Mouse (Mus musculus) hindbrain, embryonic 16.5 days (tissue): ENCODE measurements around the gene Pak2. TPM values are rescaled to one million over a fixed set of nuclear protein-coding genes. Genes with fewer than 3 reads are reported as not detected.
"Not testable (repeated sequence)": the region's sequence is repeated elsewhere in the genome, so short reads cannot be mapped to it uniquely, and the experiment has no call there.

Experiments used
- ATAC-seq: fragments of 200-750 bp; cut with Nextera tagmentation; 2 replicates; pipeline ENCODE4 v1.8.0; 2017; ENCODE audit warnings: moderate TSS enrichment, moderate library complexity
- H3K27ac ChIP-seq: fragments of 300-500 bp; sonication (generic); 2 replicates; pipeline ENCODE4 v1.5.1; 2014; ENCODE audit warnings: low read depth, mild to moderate bottlenecking, control low read depth, low read length, moderate library complexity
- H3K27me3 ChIP-seq: fragments of 300-500 bp; sonication (generic); replicated peaks from 2 replicates; pipeline ENCODE4 v1.6.1; 2014; ENCODE audit warnings: low read length; ENCODE audit not compliant: control insufficient read depth, insufficient read depth
- H3K36me3 ChIP-seq: fragments of 300-500 bp; sonication (generic); 2 replicates; pipeline ENCODE4 v1.6.1; 2014; ENCODE audit warnings: mild to moderate bottlenecking, low read length, moderate library complexity, mixed read lengths; ENCODE audit not compliant: control insufficient read depth, insufficient read depth
- H3K4me1 ChIP-seq: fragments of 300-500 bp; sonication (generic); 2 replicates; pipeline ENCODE4 v1.6.1; 2014; ENCODE audit warnings: low read depth, low read length; ENCODE audit not compliant: control insufficient read depth, insufficient read depth
- H3K4me2 ChIP-seq: fragments of 300-500 bp; sonication (generic); 2 replicates; pipeline ENCODE4 v1.6.1; 2014; ENCODE audit warnings: mild to moderate bottlenecking, low read length, control low read depth, moderate library complexity
- H3K4me3 ChIP-seq: fragments of 300-500 bp; sonication (generic); 2 replicates; pipeline ENCODE4 v1.5.1; 2014; ENCODE audit warnings: mild to moderate bottlenecking, low read length, control low read depth, moderate library complexity
- H3K9ac ChIP-seq: fragments of 300-500 bp; sonication (generic); 2 replicates; pipeline ENCODE4 v1.6.1; 2014; ENCODE audit warnings: low read depth, mild to moderate bottlenecking, control low read depth, low read length, moderate library complexity
- H3K9me3 ChIP-seq: fragments of 300-500 bp; sonication (generic); 2 replicates; pipeline ENCODE4 v1.6.1; 2014; ENCODE audit warnings: mild to moderate bottlenecking, low read length, moderate library complexity; ENCODE audit not compliant: control insufficient read depth
- WGBS: fragments of 180-500 bp; shearing (Covaris S2); extraction: QIAGEN DNeasy Blood & Tissue Kit; methylation state at CpG from one replicate; pipeline ENCODE4 v1.1.7; 2014; 5-methylcytosine and 5-hydroxymethylcytosine counted together
- polyA plus RNA-seq: library from polyadenylated mRNA; unstranded; fragments of >200 nt; fragmentation: Nextera tagmentation; extraction: Ambion mirVana; gene quantifications from 2 replicates; pipeline ENCODE4 v1.2.1, GENCODE M21; 2015

The Pak2 gene
- polyA plus RNA-seq, 1 experiment from 2014 or later = 24.9 TPM

DNA sequence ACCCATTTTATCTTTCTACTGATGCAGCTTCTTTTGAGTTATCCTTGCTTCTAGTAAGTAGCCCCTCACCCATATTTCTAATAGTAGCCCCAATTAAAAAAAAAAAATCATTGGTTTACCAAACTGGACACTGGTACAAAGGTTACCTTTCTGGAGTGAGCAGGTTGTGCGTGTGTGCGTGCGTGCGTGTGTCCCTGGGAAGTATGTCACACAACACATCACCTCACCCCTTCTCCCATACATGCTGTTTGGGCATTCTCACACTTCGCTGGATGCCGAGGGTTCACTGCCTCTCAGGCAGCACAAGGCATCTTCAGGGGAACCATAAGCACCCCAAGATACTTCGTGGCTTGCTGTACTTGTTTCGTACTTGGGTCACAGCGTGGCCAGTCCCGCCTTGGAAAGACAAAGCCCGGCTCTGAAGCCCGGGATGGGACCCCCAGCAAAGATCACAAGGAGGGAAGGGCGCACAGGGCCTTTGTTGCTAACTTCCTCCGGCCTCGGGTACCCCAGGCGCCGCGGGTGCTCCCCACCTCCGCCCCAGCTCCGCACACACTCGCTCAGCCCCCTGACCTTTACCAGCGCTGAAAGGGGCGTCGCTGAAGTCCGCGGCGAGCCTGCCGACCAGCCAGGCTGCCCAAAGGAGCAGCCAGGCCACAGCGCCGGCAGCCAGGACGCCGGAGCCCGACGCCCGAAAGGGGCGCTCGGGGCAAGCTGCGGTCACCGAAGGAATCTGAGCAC, 19.9 kb upstream of the Pak2 start:
- Histone ChIP-seq H3K36me3 (peaks cover 8% of the 10 kb centered on the region), H3K4me2 (peak overlapping the region; percentile 86), H3K27me3 (no peaks in the 10 kb centered on the region), H3K4me3 (peak overlapping the region; percentile 91), H3K9me3 (no peaks in the 10 kb centered on the region), H3K9ac (peak overlapping the region; percentile 88), H3K27ac (peak overlapping the region; percentile 83), H3K4me1 (peaks cover 11% of the 10 kb centered on the region)
- peak; percentile 76 for ATAC-seq
- WGBS = under 1% methylated on average over 36 of the region's 39 CpGs

DNA sequence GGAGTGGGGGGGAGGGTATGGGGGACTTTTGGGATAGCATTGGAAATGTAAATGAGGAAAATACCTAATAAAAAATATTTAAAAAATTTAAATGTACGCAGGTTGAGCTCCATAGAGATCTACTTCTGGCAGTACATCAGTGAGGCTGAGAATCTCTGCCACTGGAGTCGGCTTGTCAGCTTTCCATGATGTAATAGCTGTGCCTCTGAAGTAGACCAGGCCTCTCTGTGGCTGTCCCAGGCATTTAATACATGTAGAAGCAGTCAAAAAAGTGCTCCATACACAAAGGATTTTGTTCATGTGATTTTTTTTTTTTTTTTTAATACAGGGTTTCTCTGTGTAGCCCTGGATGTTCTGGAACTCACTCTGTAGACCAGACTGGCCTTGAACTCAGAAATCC, 18.6 kb upstream of the Pak2 start:
- H3K4me1 ChIP-seq = peaks cover 11% of the 10 kb centered on the region
- H3K9ac ChIP-seq, H3K36me3 ChIP-seq, H3K27ac ChIP-seq, ATAC-seq, H3K9me3 ChIP-seq, H3K4me3 ChIP-seq, H3K4me2 ChIP-seq, H3K27me3 ChIP-seq: not testable (repeated sequence)
- WGBS = 93% methylated on average over 2 of the region's 2 CpGs

DNA sequence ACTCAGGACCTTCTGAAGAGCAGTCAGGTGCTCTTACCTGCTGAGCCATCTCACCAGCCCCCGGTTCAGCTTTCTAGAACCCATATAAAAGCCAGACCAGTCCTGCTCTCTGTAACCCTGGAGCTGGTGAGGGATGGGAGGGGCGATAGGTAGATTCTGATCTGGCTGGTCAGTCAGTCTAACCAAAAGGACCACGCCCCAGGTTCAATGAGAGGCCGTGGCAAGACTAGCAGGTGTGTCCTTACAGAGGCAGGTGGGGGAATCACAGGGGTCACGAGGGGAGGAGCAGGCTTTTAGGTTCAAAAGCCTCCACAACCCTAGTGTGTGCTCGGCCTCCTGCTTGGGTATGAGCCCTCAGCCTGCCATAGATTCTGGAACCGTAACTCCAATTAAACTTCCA, 12.3 kb upstream of the Pak2 start:
- Histone ChIP-seq H3K9me3 (no peaks in the 10 kb centered on the region), H3K36me3 (peaks cover 25% of the 10 kb centered on the region), H3K4me1 (no peaks in the 10 kb centered on the region), H3K4me2 (no peak overlapping the region), H3K4me3 (no peak overlapping the region), H3K27ac (no peak overlapping the region), H3K27me3 (no peaks in the 10 kb centered on the region), H3K9ac (no peak overlapping the region)
- 99% methylated on average over 7 of the region's 7 CpGs for WGBS
- no peak for ATAC-seq

DNA sequence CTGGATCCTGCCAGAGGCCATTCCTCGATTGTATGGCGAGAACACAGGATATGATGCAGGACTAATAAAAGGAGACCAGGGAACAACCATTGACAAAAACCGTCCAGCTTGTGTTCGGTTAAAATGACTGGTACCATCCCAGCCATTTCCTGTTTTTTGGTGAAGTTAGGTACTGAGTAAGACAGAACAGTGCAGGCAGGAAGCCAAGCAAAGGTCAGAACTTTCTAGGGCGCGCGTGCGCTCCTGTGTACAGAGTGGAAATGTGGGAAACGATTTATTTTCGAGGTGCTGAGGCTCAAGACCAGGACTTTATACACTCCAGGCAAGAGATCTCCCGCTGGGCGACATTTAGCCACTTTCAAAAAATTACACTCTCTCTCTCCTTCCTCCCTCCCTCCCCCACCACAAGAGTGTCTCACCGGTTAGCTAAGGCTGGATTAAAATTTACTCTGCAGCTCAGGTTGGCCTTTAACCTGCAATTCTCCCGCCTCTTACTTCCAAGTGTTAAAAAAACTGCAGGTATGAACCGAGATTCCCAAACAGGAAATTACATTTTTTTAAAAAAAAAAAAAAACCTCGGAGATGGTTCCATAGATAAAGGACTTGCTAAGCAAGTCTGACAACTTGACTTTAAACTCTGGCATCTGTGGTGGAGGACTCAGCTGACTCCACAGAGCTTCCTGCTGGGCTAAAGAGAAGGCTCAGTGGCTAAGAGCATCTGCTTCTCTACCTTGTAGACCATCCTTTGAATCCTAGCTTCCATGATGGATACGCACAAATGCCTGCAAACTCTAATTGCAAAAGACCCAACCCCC, 8.7 kb upstream of the Pak2 start:
- Histone ChIP-seq H3K27ac (no peak overlapping the region), H3K4me2 (no peak overlapping the region), H3K36me3 (peaks cover 38% of the 10 kb centered on the region), H3K9me3 (no peaks in the 10 kb centered on the region), H3K9ac (no peak overlapping the region), H3K4me1 (no peaks in the 10 kb centered on the region), H3K27me3 (no peaks in the 10 kb centered on the region), H3K4me3 (no peak overlapping the region)
- no peak for ATAC-seq
- WGBS = 87% methylated on average over 17 of the region's 17 CpGs

DNA sequence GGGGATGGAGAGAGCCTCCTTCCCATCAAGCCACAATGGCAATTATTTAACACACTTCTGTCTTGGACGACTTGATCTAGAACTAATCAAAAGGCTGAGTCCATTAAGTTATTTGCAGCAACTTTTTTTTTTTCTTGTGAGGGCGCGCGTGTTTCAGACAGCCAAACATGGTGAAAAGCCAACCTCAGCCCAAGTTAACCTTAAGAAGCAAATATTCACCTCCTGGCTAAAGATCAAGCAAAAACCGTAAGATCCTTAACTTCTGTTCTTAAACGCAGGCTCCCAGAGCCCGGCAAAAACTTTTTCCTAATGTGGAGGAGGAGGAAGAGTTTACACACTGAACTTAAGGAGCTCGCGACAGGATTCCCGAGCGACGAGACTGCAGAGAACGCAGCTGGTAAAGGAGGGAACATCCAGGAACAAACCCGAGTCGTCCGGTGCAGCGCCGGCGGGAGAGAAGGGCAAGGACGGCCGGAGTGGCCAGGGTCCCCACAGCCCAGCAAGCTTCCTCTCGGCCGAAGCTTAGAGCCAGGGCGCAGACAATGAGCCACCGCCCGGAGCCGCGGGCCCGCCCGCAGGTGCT, 643 bp downstream of the Pak2 start:
- Histone ChIP-seq H3K4me3 (peak overlapping the region; percentile 90), H3K36me3 (peaks cover 2% of the 10 kb centered on the region), H3K27me3 (no peaks in the 10 kb centered on the region), H3K27ac (peak overlapping the region; percentile 93), H3K4me1 (peaks cover 15% of the 10 kb centered on the region), H3K9ac (peak overlapping the region; percentile 98), H3K9me3 (no peaks in the 10 kb centered on the region), H3K4me2 (peak overlapping the region; percentile 68)
- ATAC-seq = no peak
- WGBS = 0% methylated on average over 30 of the region's 30 CpGs

DNA sequence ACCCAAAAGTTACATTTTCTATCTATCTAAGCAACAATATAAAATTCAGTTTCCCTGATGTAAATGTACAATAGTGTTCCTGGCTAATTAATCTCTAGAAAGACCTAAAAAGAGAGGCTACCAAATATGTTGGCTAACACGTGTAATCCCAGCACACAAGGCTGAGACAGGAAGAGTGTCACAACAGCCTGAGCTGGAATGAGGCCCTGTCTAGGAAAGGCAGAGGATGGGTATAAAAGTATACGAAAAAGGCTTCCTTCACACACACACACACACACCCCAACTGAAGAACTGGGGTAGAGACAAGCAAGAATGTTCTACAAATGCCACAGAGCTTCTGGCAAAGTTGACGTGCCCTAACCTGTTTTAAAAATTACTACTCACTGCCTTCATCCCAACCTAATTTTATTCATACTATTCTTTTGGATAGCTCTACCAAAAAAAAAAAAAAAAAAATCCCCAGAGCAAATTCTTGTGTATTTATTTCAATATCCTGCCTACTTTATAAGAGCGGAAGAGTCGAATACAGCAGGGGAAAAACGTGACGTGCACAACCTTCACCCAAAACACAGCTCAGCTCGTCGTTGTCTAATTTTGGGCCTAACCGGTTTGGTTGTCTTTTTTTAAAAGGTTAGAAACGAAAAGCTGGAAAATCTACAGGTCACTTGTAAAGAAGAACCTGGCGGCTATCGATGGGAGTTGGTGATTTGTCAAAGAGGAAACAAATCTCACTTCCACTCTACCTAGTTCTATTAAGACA, 1.3 kb downstream of the Pak2 start:
- no peaks in the 10 kb centered on the region; the same call in 1 of the 2 replicates for H3K36me3 ChIP-seq
- no peaks in the 10 kb centered on the region for H3K9me3 ChIP-seq
- no peak for ATAC-seq
- peak overlapping the region; percentile 68 for H3K4me2 ChIP-seq
- peak overlapping the region; percentile 90 for H3K4me3 ChIP-seq
- no peaks in the 10 kb centered on the region for H3K27me3 ChIP-seq
- H3K9ac ChIP-seq = peak overlapping the region; percentile 98
- H3K27ac ChIP-seq = no peak overlapping the region
- H3K4me1 ChIP-seq = peaks cover 15% of the 10 kb centered on the region
- 8% methylated on average over 13 of the region's 13 CpGs for WGBS

DNA sequence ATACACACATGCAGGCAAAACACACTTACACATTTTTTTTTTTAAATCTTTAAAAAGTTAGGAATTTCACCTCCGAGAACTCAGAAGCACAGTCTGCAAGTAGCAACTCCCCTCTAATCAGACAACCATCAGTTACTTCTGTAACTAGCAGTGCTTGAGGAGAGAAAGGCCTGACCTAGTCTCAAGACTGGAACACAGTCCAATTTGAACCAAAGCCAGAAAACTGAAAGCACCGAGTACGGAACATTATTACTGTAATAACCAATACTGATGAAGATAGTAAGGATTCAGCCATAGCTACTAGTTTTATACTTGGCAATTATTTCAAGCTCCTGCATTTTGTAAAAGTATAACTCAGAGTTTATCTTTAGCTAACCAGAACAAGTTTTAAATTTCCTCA, 2.7 kb downstream of the Pak2 start:
- no peak overlapping the region; the same call in 1 of the 2 replicates for H3K4me2 ChIP-seq

DNA sequence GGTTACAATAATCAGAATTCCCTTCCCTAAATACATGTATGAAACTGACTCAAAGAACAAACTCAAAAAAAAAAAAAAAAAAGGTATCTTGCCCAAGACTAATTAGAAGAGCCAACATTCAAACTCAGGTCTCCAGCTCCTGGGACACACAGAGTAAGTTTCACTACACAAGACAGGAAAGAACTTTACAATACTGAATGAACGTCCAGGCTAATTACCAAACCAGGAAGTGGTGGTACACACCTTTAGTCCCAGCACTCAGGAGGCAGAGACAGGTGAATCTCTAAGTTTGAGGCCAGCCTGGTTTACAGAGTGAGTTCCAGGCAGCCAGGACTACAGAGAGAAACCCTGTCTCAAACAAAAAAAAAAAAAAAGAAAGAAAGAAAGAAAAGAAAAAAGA, 3.4 kb downstream of the Pak2 start:
- ATAC-seq = no peak
- 67% methylated on average over 1 of the region's 1 CpGs for WGBS
- no peaks in the 10 kb centered on the region for H3K27me3 ChIP-seq
- H3K36me3 ChIP-seq = no peaks in the 10 kb centered on the region
- H3K9me3 ChIP-seq = no peaks in the 10 kb centered on the region
- peaks cover 15% of the 10 kb centered on the region for H3K4me1 ChIP-seq
- no peak overlapping the region for H3K4me2 ChIP-seq
- H3K4me3 ChIP-seq = no peak overlapping the region
- no peak overlapping the region for H3K9ac ChIP-seq
- no peak overlapping the region for H3K27ac ChIP-seq

More for the DNA sequence above, 2.7 kb downstream of the Pak2 start:
- no peak for ATAC-seq
- Histone ChIP-seq H3K9ac (no peak overlapping the region), H3K9me3 (no peaks in the 10 kb centered on the region), H3K4me3 (no peak overlapping the region), H3K27me3 (no peaks in the 10 kb centered on the region), H3K4me1 (peaks cover 15% of the 10 kb centered on the region), H3K27ac (no peak overlapping the region), H3K36me3 (no peaks in the 10 kb centered on the region)
- WGBS = 62% methylated on average over 3 of the region's 3 CpGs
